Mouse (Mus musculus) megakaryocyte, embryonic 14.5 days (primary cell): ENCODE measurements at regions not wholly inside any gene's neighbourhood (a gene's known extent, or its start where the extent isn't known, plus 50 kb on each side); places are given as distances from the start of the nearest gene placed in this dataset.

ENCODE experiments used
- FLI1 ChIP-seq: IDR thresholded peaks from 2 replicates; pipeline ENCODE4 v1.6.1; 2012; ENCODE audit warnings: low read length, inconsistent platforms, mixed read lengths
- GATA1 ChIP-seq: IDR thresholded peaks from 3 replicates; pipeline ENCODE4 v1.6.1; 2012; ENCODE audit warnings: mixed read lengths, low read length, inconsistent platforms, borderline replicate concordance

DNA sequence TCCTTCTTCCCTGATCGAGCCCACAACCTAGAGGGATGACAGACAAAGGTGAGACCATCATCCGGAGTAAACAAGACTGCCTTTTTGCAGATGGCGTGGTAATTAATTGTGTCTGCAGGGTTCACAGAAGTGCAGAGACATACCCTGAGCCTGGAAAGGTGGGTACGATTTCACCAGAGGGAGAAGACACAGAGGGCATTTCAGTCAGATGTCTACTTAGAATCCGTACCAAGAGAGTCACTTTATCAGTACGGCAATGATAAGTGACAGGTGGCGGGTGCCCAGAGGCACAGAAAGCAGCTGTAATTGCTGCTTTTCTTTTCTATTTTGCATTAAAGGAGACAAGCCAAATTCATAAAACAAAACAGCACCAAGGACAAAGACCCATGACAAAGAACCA, 169.9 kb upstream of the Palmd start:
- no peak for TF ChIP-seq GATA1
- TF ChIP-seq FLI1 = no peak
